Mouse (Mus musculus): ENCODE results near the gene Zfp672.
"Not testable (repeated sequence)": the region's sequence is repeated elsewhere in the genome, so short reads cannot be mapped to it uniquely, and the experiment has no call there.

The Zfp672 gene

GRCm38 (mm10) chr11:58330276-58331148 is at the start of gene Zfp672, which contains the start of gene Sh3bp5l:
Gene Zfp672 (minus strand): TSS chr11:58330339.
Gene Sh3bp5l (plus strand): TSS chr11:58330724.
- peak; percentile 91 for DNase-seq

GRCm38 (mm10) chr11:58379516-58379915 is 49.4 kb upstream of the Zfp672 start:
- DNase-seq = no peak

GRCm38 (mm10) chr11:58378763-58379278 is 48.7 kb upstream of the Zfp672 start, which contains the start of gene Lypd8:
Gene Lypd8 (plus strand): TSS chr11:58379043.
- DNase-seq = no peak

GRCm38 (mm10) chr11:58377686-58378085 is 47.5 kb upstream of the Zfp672 start:
- DNase-seq = no peak

GRCm38 (mm10) chr11:58377273-58377672 is 47.1 kb upstream of the Zfp672 start:
- no peak for DNase-seq

- DNase-seq = not testable (repeated sequence)
These were observed 36.1 kb upstream of the Zfp672 start for GRCm38 (mm10) chr11:58366191-58366590.

- DNase-seq = no peak
These were observed 34.3 kb upstream of the Zfp672 start for GRCm38 (mm10) chr11:58364454-58364853.

GRCm38 (mm10) chr11:58362562-58362961 is 32.4 kb upstream of the Zfp672 start:
- DNase-seq = not testable (repeated sequence)

- DNase-seq = no peak
These were observed 27.9 kb upstream of the Zfp672 start for GRCm38 (mm10) chr11:58357844-58358534.

- no peak for DNase-seq
These were observed 26.9 kb upstream of the Zfp672 start for GRCm38 (mm10) chr11:58357042-58357441.

GRCm38 (mm10) chr11:58354927-58355326 is 24.8 kb upstream of the Zfp672 start:
- no peak for DNase-seq

GRCm38 (mm10) chr11:58354476-58354875 is 24.3 kb upstream of the Zfp672 start:
- DNase-seq = no peak

GRCm38 (mm10) chr11:58353709-58354108 is 23.6 kb upstream of the Zfp672 start:
- DNase-seq = no peak

- DNase-seq = no peak
These were observed 22.8 kb upstream of the Zfp672 start for GRCm38 (mm10) chr11:58352681-58353548.

- no peak for DNase-seq
These were observed 21.0 kb upstream of the Zfp672 start for GRCm38 (mm10) chr11:58351179-58351578.

- DNase-seq = no peak
These were observed 20.5 kb upstream of the Zfp672 start for GRCm38 (mm10) chr11:58350628-58351027.

GRCm38 (mm10) chr11:58346745-58347144 is 16.6 kb upstream of the Zfp672 start:
- DNase-seq = no peak

GRCm38 (mm10) chr11:58334746-58335145 is 4.6 kb upstream of the Zfp672 start:
- DNase-seq = no peak

GRCm38 (mm10) chr11:58331546-58331945 is 1.4 kb upstream of the Zfp672 start:
- DNase-seq = no peak

- peak; percentile 43 for DNase-seq
These were observed 983 bp upstream of the Zfp672 start for GRCm38 (mm10) chr11:58331149-58331495.

GRCm38 (mm10) chr11:58329906-58330275 is 248 bp downstream of the Zfp672 start:
- DNase-seq = no peak

- no peak for DNase-seq
These were observed 3.4 kb downstream of the Zfp672 start for GRCm38 (mm10) chr11:58326781-58327180.

Measured in cerebellum, adult 8-10 months (tissue).